Mouse (Mus musculus) Patski (cell line): ENCODE measurements around the gene Focad. TPM values are rescaled to one million over a fixed set of nuclear protein-coding genes. Genes with fewer than 3 reads are reported as not detected.

ENCODE experiments used
- ATAC-seq: fragments of 100-300 bp; one replicate; pipeline ENCODE4 v1.8.0; 2021
- CTCF ChIA-PET: fragments of 350-600 bp; sonication (Branson Sonifier 250); formaldehyde crosslinking; loops from one replicate; lab custom pipeline; 2022; ENCODE audit warnings: inconsistent platforms; lab: Charles Lee
- POLR2A ChIA-PET: fragments of 350-600 bp; sonication (Branson Sonifier 250); formaldehyde crosslinking; loops from one replicate; lab custom pipeline; 2022; ENCODE audit warnings: antibody characterized with exemption, inconsistent platforms; lab: Charles Lee
- DNase-seq: peaks from one replicate; pipeline ENCODE4 v3.0.0-alpha.2; 2011; ENCODE audit warnings: low read depth, low spot score
- H3K27me3 ChIP-seq: fragments of 371-371 bp; one replicate; pipeline ENCODE4 v1.5.1; 2021
- CTCF ChIP-seq: fragments of 100-300 bp; IDR thresholded peaks from one replicate; pipeline ENCODE4 v1.5.1; 2021
- in situ Hi-C: fragments of 300-500 bp; cut with MboI; formaldehyde crosslinking; loops from 3 replicates; pipeline ENCODE4 v1.11.1; 2018; ENCODE audit warnings: low pct_unique_long_range_greater_than_20kb, mixed read lengths
- polyA plus RNA-seq: library from polyadenylated mRNA; unstranded; gene quantifications from one replicate; pipeline ENCODE4 v1.2.3, GENCODE M21; 2021

The Focad gene
- polyA plus RNA-seq, 1 experiment from 2014 or later: 14.4 TPM

- H3K27me3 ChIP-seq: no peaks in the 10 kb centered on the region
- ATAC-seq (no peak), DNase-seq (no peak)
- in situ Hi-C loops: no loop called here
- ChIA-PET POLR2A (no interaction called here), CTCF (interaction anchor here (1.2 to 1.3 kb wide), 2 partner anchors 138 to 259 kb away, joined by 3 read pairs; no protein-coding TSS in a partner anchor)
- TF ChIP-seq CTCF: no peak
Measured at GRCm38 (mm10) chr4:88300832-88301621, 206.6 kb downstream of the Focad start.

- ChIA-PET POLR2A (no interaction called here), CTCF (interaction anchor here (0.7 to 2.1 kb wide), 9 partner anchors 9 to 935 kb away, joined by 3 to 7 read pairs (median 3); no protein-coding TSS in a partner anchor)
- ATAC-seq (no peak), DNase-seq (no peak)
- H3K27me3 ChIP-seq: no peaks in the 10 kb centered on the region
- in situ Hi-C loops: no loop called here
- TF ChIP-seq CTCF: peak; percentile 55
Measured at GRCm38 (mm10) chr4:88302291-88302690, 207.9 kb downstream of the Focad start.

GRCm38 (mm10) chr4:88307691-88308090 is 213.3 kb downstream of the Focad start:
- in situ Hi-C loops: no loop called here
- DNase-seq: no peak
- ChIA-PET POLR2A (no interaction called here), CTCF (no interaction called here)
- no peak for ATAC-seq
- no peak for TF ChIP-seq CTCF
- no peaks in the 10 kb centered on the region for H3K27me3 ChIP-seq

GRCm38 (mm10) chr4:88308342-88309116 is 214.1 kb downstream of the Focad start:
- in situ Hi-C loops: no loop called here
- ATAC-seq (no peak), DNase-seq (no peak)
- no peaks in the 10 kb centered on the region for H3K27me3 ChIP-seq
- ChIA-PET CTCF (no interaction called here), POLR2A (no interaction called here)
- no peak for TF ChIP-seq CTCF

- DNase-seq (no peak), ATAC-seq (no peak)
- POLR2A ChIA-PET: no interaction called here
- peak; percentile 66 for TF ChIP-seq CTCF
- CTCF ChIA-PET: interaction anchor here (1.0 kb wide), 1 partner anchor 27 kb away, joined by 5 read pairs; no protein-coding TSS in a partner anchor
- no peaks in the 10 kb centered on the region for H3K27me3 ChIP-seq
- in situ Hi-C loops: no loop called here
Measured at GRCm38 (mm10) chr4:88309676-88310075, 215.2 kb downstream of the Focad start.

GRCm38 (mm10) chr4:88314898-88315297 is 220.5 kb downstream of the Focad start:
- ChIA-PET POLR2A (no interaction called here), CTCF (interaction anchor here (1.9 kb wide), 1 partner anchor 76 kb away, joined by 4 read pairs; no protein-coding TSS in a partner anchor)
- H3K27me3 ChIP-seq: no peaks in the 10 kb centered on the region
- ATAC-seq: no peak
- in situ Hi-C loops: no loop called here
- TF ChIP-seq CTCF: no peak
- no peak for DNase-seq

GRCm38 (mm10) chr4:88320067-88320466 is 225.6 kb downstream of the Focad start:
- ATAC-seq (no peak), DNase-seq (no peak)
- in situ Hi-C loops: no loop called here
- POLR2A ChIA-PET: no interaction called here
- TF ChIP-seq CTCF: no peak
- CTCF ChIA-PET: interaction anchor here (1.4 kb wide), 1 partner anchor 17 kb away, joined by 3 read pairs; no protein-coding TSS in a partner anchor
- no peaks in the 10 kb centered on the region for H3K27me3 ChIP-seq

GRCm38 (mm10) chr4:88325392-88325791 is 231.0 kb downstream of the Focad start:
- in situ Hi-C loops: loop anchor here (25.0 kb wide), 1 partner anchor 688 kb away; no protein-coding TSS in a partner anchor

GRCm38 (mm10) chr4:88334533-88334932 is 240.1 kb downstream of the Focad start:
- DNase-seq (no peak), ATAC-seq (no peak)
- in situ Hi-C loops: loop anchor here (25.0 kb wide), 1 partner anchor 697 kb away; no protein-coding TSS in a partner anchor
- no peaks in the 10 kb centered on the region for H3K27me3 ChIP-seq
- ChIA-PET CTCF (interaction anchor here (1.4 to 1.5 kb wide), 2 partner anchors 32 to 35 kb away, joined by 3 read pairs; no protein-coding TSS in a partner anchor), POLR2A (no interaction called here)
- no peak for TF ChIP-seq CTCF

More at GRCm38 (mm10) chr4:88325392-88325791, 231.0 kb downstream of the Focad start:
- H3K27me3 ChIP-seq: no peaks in the 10 kb centered on the region
- POLR2A ChIA-PET: no interaction called here
- no peak for DNase-seq
- ATAC-seq: no peak
- CTCF ChIA-PET: no interaction called here
- no peak for TF ChIP-seq CTCF

GRCm38 (mm10) chr4:88336753-88337152 is 242.3 kb downstream of the Focad start:
- ATAC-seq (no peak), DNase-seq (no peak)
- ChIA-PET POLR2A (no interaction called here), CTCF (interaction anchor here (1.3 to 1.7 kb wide), 4 partner anchors 9 to 26 kb away, joined by 3 to 8 read pairs (median 4); no protein-coding TSS in a partner anchor)
- no peak for TF ChIP-seq CTCF
- H3K27me3 ChIP-seq: no peaks in the 10 kb centered on the region
- in situ Hi-C loops: loop anchor here (25.0 kb wide), 1 partner anchor 699 kb away; no protein-coding TSS in a partner anchor
